Mouse (Mus musculus) left cerebral cortex, postnatal 10 days (tissue): Measurements from ENCODE around the gene Cenpb. TPM values are rescaled to one million over a fixed set of nuclear protein-coding genes. Genes with fewer than 3 reads are reported as not detected.

ENCODE experiments used
- DNase-seq, 2 experiments: peaks; one replicate each; pipeline ENCODE4 v3.0.0; 2021 to 2022; ENCODE audit warnings: low spot score in 2 of 2, mixed read lengths in 1 of 2; ENCODE audit errors: extremely low spot score in 1 of 2
- intact Hi-C: fragments of 180-260 bp; cut with DNase I; formaldehyde crosslinking; loops from one replicate; pipeline ENCODE4 v1.15.1; 2025
- total RNA-seq, 2 experiments: library from RNA; stranded (reverse); gene quantifications; 2 replicates each; pipeline ENCODE4 v1.2.3; 2021

The Cenpb gene
- total RNA-seq, 2 experiments from 2014 or later, result 93.6 to 97.1 TPM

GRCm38 (mm10) chr2:131128636-131129157 is 51.2 kb downstream of the Cenpb start:
- intact Hi-C loops, result no loop called here
- DNase-seq, result no peak

- DNase-seq, result peak in 1 of 2 experiments; percentile 16
- intact Hi-C loops, result no loop called here
These were observed 51.7 kb downstream of the Cenpb start for GRCm38 (mm10) chr2:131128211-131128610.

GRCm38 (mm10) chr2:131127161-131127730 is 52.6 kb downstream of the Cenpb start, which contains the start of gene Hspa12b:
Hspa12b (plus strand) TSS chr2:131127280.
- peak in 1 of 2 experiments; percentile 84 for DNase-seq
- intact Hi-C loops, result no loop called here

- intact Hi-C loops, result no loop called here
- peak in 1 of 2 experiments; percentile 20 for DNase-seq
These were observed 53.7 kb downstream of the Cenpb start for GRCm38 (mm10) chr2:131125964-131126815.

Other genes starting within 250 kb of the Cenpb start
- 10 to 100 TPM; 36.0 to 37.5 TPM for gene Gfra4, start 137.0 kb downstream of the Cenpb start, total RNA-seq
- gene Adam33, start 116.3 kb downstream of the Cenpb start, total RNA-seq, result 1 to 10 TPM; 1.5 to 1.6 TPM
- gene Siglec1, start 93.3 kb downstream of the Cenpb start, total RNA-seq, result under 1 TPM; 0.39 to 0.57 TPM
- 10 to 100 TPM in 1 of 2 experiments, 1 to 10 TPM in 1; 9.8 to 11.0 TPM for gene Hspa12b, start 52.8 kb downstream of the Cenpb start, total RNA-seq
- not detected for gene Gm11037, start 46.6 kb downstream of the Cenpb start, total RNA-seq
- 10 to 100 TPM; 69.3 to 74.2 TPM for gene 1700037H04Rik, start 20.0 kb downstream of the Cenpb start, total RNA-seq
- 10 to 100 TPM; 17.0 to 17.2 TPM for gene Cdc25b, start 6.9 kb upstream of the Cenpb start, total RNA-seq
- gene Spef1, start 7.2 kb upstream of the Cenpb start, total RNA-seq, result 10 to 100 TPM; 17.4 to 18.6 TPM
- 10 to 100 TPM; 21.2 to 23.6 TPM for gene Ap5s1, start 27.0 kb upstream of the Cenpb start, total RNA-seq
- gene Mavs, start 54.0 kb upstream of the Cenpb start, total RNA-seq, result 1 to 10 TPM; 4.4 to 4.9 TPM
- 10 to 100 TPM; 51.9 to 57.1 TPM for gene Pank2, start 82.4 kb upstream of the Cenpb start, total RNA-seq
- 10 to 100 TPM; 27.6 to 29.0 TPM for gene Rnf24, start 172.8 kb upstream of the Cenpb start, total RNA-seq